Mouse (Mus musculus): ENCODE results near the gene Atn1. TPM values are rescaled to one million over a fixed set of nuclear protein-coding genes. Genes with fewer than 3 reads are reported as not detected.
"Not testable (repeated sequence)": the region's sequence is repeated elsewhere in the genome, so short reads cannot be mapped to it uniquely, and the experiment has no call there.

Atn1 gene
- 12.6 and 15.2 TPM in 2 replicates for polyA plus RNA-seq (2016; fragmentation: Nextera tagmentation; extraction: Ambion mirVana)

DNA sequence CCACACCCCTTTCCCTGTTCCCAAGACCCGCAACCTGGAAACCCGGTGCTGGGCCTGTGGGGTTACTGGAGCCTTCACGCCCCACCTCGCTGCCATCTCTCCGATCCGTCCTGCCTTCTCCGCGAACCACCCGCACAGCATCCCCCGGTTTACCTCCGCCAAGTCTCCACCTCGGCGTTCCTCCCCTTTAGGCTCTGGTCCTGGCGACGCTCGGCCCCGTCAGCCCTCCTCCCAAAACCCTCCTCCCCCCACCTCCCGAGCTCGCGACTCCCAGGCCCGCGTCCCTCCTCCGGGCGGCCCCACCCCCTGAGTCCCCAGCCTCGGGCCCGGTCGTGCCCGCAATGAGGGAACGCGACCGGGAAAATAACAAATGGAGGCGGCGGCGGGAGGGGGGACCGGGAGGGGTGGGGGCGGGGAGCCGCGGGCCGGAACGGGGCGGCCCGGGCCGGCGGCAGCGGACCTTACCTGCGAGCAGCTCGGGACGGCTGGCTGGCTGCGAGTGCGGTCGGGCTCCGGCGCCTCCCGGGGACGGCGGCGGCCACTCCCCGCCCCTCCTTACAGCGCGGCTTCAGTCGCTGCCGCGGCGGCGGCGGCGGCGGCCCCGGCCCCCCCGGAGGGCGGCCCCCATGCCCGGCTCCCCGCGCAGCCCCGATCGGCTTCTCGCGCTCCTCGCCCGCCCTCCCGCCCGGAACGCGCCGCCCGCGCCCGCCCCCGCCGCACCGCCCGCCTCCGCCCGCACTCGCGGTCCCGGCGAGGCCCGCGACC lies at the start of gene Atn1, which contains the start of gene Gm45234:
Gene Atn1, minus strand, starts transcription at position 694 of the 765 bp plus-strand sequence.
Gene Gm45234, minus strand, starts transcription at position 191 of the 765 bp plus-strand sequence.
- Histone ChIP-seq H3K27ac (replicated peaks) (peak within 1 kb of the TSS; percentile 98), H3K27me3 (replicated peaks; ENCODE audit: low read depth, poor library complexity, severe bottlenecking) (no peaks in the 10 kb centered on the region), H3K4me1 (peaks cover 46% of the 10 kb centered on the region), H3K9me3 (no peaks in the 10 kb centered on the region), H3K4me3 (peak within 1 kb of the TSS; percentile 81), H3K36me3 (replicated peaks) (peaks cover 21% of the 10 kb centered on the region)
- WGBS: 2% methylated on average over 91 of the region's 100 CpGs
- DNase-seq (ENCODE audit: low spot score): peak; percentile 86

DNA sequence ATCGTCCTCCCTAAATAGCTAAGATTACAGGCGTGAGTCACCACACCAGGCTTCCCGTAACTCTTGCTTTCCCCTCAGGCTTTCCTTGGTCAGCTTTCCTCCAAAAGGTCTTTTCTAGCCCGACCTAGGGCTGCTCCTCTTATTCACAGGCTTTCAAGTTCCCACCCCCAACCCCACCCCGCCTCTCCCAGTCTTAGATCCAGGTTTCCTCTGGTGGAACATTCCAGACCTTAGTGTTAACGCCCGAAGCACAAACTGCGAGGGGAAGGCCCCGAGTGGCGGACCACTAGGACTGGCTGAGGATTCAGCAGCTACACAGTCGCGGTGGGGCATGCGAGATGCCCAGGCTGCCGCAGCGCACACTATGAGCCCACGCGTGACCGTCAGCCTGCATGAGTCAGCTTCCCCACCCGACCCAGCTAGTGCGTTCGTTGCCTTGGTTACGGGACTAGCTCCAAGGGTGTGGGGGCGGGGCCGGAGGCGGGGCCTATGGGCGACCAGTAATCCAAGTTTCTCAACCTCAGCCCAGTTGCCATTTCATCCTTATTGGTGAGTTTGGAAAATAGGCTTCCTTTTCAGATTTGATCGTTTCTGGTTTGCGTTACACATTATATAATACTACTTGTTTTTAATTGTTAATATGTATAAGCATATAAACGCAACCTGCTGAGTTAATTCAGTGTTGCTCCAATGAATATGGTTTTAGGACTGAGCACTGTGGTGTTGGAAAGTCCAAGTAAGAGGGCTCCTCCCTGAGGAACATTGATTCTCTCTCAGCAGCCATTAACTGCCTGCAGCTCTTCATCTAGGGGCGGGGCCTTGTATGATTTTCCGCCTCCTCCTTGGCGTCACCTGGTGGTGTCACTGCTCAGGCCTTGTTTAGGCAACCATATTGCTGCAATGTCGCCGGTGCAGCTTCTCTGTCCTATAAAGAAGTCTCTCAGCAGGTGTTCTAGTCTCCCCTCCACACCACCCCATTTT lies 49.3 kb upstream of the Atn1 start:
- Histone ChIP-seq H3K27ac (replicated peaks) (peak overlapping the region; percentile 91), H3K9me3 (no peaks in the 10 kb centered on the region), H3K36me3 (replicated peaks) (peaks cover 10% of the 10 kb centered on the region), H3K4me1 (peaks cover 50% of the 10 kb centered on the region), H3K27me3 (replicated peaks; ENCODE audit: low read depth, poor library complexity, severe bottlenecking) (no peaks in the 10 kb centered on the region), H3K4me3 (peak overlapping the region; percentile 66)
- WGBS: 1% methylated on average over 34 of the region's 34 CpGs
- peak; percentile 96 for DNase-seq (ENCODE audit: low spot score)

DNA sequence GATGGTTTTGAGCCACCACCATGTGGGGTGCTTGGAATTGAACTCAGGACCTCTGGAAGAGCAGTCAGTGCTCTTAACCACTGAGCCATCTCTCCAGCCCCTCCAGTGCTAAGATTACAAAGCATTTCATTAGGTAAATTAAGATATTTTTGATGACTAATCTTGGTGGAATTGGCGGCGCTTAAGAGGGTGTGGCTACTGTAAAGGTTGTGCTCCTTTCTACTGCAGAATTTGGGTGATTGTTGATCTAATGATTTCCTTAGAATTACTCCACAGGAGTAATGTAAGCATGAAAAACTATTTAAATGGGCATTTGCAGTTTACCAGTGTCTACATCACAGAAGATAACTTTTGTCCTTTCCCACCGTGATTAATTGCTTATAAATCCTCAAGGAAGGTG lies 48.0 kb upstream of the Atn1 start:
- Histone ChIP-seq H3K4me1 (peaks cover 37% of the 10 kb centered on the region), H3K4me3 (no peak overlapping the region), H3K36me3 (replicated peaks) (no peaks in the 10 kb centered on the region), H3K9me3 (no peaks in the 10 kb centered on the region), H3K27me3 (replicated peaks; ENCODE audit: low read depth, poor library complexity, severe bottlenecking) (no peaks in the 10 kb centered on the region), H3K27ac (replicated peaks) (no peak overlapping the region)
- no peak for DNase-seq (ENCODE audit: low spot score)
- 88% methylated on average over 3 of the region's 3 CpGs for WGBS

DNA sequence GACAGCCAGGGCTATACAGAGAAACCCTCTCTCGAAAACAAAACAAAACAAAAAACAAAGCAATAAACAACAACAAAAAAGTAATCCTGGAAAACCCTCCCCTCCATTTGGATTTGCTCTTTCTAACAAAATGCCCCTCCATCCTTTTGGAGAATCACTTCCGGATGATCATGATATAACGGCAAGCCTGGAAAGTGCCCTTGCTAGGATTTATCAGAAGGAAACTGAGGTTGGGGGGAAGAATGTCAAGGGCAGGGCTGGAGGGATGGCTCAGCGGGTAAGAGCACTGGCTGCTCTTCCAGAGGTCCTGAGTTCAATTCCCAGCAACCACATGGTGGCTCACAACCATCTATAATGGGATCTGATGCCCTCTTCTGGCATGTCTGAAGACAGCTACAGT lies 47.4 kb upstream of the Atn1 start:
- H3K9me3 ChIP-seq: not testable (repeated sequence)

DNA sequence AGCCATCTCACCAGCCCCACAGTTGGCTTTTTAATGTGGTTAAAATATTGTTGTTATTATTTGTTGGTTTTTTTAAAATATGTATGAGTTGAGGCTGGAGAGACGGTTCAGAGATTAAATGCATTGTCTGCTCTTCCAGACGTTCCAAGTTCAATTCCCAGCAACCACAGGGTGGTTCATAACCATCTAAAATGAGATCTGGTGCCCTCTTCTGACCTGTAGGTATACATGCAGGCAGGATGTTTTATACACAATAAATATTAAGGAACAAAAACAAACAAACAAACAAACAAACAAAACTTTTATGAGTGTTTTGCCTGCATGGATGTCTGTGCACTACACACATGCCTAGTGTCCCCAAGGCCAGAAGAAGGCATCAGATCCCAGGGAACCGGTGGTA lies 46.7 kb upstream of the Atn1 start:
- Histone ChIP-seq H3K36me3 (replicated peaks) (no peaks in the 10 kb centered on the region), H3K27me3 (replicated peaks; ENCODE audit: low read depth, poor library complexity, severe bottlenecking) (no peaks in the 10 kb centered on the region), H3K27ac (replicated peaks) (no peak overlapping the region), H3K4me1 (peaks cover 24% of the 10 kb centered on the region), H3K9me3 (no peaks in the 10 kb centered on the region), H3K4me3 (no peak overlapping the region)
- no peak for DNase-seq (ENCODE audit: low spot score)
- WGBS: 75% methylated on average over 3 of the region's 3 CpGs

More for the DNA sequence above, 47.4 kb upstream of the Atn1 start:
- WGBS: 94% methylated on average over 4 of the region's 4 CpGs
- peaks cover 31% of the 10 kb centered on the region for H3K4me1 ChIP-seq
- H3K4me3 ChIP-seq; H3K36me3 ChIP-seq (replicated peaks); DNase-seq (ENCODE audit: low spot score); H3K27me3 ChIP-seq (replicated peaks; ENCODE audit: low read depth, poor library complexity, severe bottlenecking); H3K27ac ChIP-seq (replicated peaks): not testable (repeated sequence)

DNA sequence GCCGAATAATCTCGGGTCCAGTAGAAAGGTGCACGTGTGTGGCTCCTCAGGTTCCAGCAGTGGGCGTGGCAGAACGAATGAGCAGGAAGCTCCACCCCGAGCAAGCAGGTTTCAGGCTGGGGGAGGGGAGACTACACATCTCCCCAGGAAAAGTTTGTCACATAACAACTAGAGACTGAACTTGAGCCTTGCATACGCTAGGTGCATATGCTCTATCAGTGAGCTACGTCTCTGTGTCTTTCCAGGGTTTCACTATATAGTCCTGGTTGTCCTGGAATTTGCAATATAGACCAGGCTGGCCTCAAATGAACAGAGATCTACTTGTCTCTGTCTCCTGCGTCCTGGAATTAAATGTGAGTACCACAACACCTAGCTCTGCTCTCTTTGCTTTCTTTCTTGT lies 46.1 kb upstream of the Atn1 start:
- Histone ChIP-seq H3K4me3 (peak overlapping the region; percentile 41; the same call in 1 of the 2 replicates), H3K27ac (replicated peaks) (peak overlapping the region; percentile 55), H3K4me1 (peaks cover 22% of the 10 kb centered on the region)
- H3K36me3 ChIP-seq (replicated peaks); H3K27me3 ChIP-seq (replicated peaks; ENCODE audit: low read depth, poor library complexity, severe bottlenecking); H3K9me3 ChIP-seq: not testable (repeated sequence)
- peak; percentile 61 for DNase-seq (ENCODE audit: low spot score)
- 8% methylated on average over 7 of the region's 9 CpGs for WGBS

DNA sequence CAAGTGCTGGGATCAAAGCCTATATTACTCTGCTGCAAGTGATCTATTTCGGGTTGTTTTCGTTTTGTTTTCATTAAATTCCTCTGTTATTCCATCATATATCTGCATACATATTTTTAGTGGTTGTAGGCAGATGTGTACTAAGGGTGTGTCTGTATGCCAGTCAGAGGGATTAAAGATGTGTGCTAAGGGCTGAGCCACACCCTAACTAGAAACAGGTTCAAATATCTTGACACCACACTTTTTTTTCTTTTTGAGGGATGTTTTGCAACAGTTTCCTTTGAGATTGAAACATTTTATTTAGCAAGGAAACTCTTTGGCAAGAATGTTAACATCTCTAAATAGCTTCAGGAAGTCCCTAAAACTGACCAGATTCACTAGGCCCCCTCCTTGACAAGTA lies 39.9 kb upstream of the Atn1 start:
- Histone ChIP-seq H3K4me1 (no peaks in the 10 kb centered on the region), H3K36me3 (replicated peaks) (peaks cover 20% of the 10 kb centered on the region), H3K9me3 (no peaks in the 10 kb centered on the region), H3K27me3 (replicated peaks; ENCODE audit: low read depth, poor library complexity, severe bottlenecking) (no peaks in the 10 kb centered on the region), H3K27ac (replicated peaks) (no peak overlapping the region), H3K4me3 (no peak overlapping the region)
- WGBS: 84% methylated on average over 2 of the region's 2 CpGs
- DNase-seq (ENCODE audit: low spot score): no peak

DNA sequence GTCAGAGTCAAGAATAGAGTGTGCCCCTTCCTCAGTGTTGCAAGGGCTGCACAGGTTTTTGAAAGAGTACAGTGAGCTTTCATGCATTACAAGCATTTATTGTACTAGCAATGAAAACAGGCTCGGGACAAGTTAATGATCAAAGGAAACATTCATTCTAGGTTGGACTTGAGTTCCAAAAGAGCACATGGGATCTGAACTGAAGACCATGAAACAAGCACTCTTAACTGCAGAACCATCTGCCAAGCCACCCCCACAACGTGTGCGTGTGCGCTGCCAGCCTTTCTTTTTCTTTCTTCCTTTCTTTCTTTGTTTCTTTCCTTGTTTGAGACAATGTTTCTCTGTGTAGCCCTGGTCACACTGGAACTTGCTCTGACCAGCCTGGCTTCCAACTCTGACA lies 39.5 kb upstream of the Atn1 start:
- peaks cover 20% of the 10 kb centered on the region for H3K36me3 ChIP-seq (replicated peaks)
- 79% methylated on average over 4 of the region's 4 CpGs for WGBS
- no peak for DNase-seq (ENCODE audit: low spot score)

GRCm38 (mm10) chr6:124791911-124792310 lies 35.6 kb upstream of the Atn1 start:
- Histone ChIP-seq H3K36me3 (replicated peaks) (peaks cover 20% of the 10 kb centered on the region), H3K9me3 (no peaks in the 10 kb centered on the region), H3K4me3 (no peak overlapping the region), H3K4me1 (no peaks in the 10 kb centered on the region), H3K27me3 (replicated peaks; ENCODE audit: low read depth, poor library complexity, severe bottlenecking) (no peaks in the 10 kb centered on the region), H3K27ac (replicated peaks) (no peak overlapping the region)
- 87% methylated on average over 3 of the region's 3 CpGs for WGBS
- no peak for DNase-seq (ENCODE audit: low spot score)

More for the DNA sequence above, 39.5 kb upstream of the Atn1 start:
- no peaks in the 10 kb centered on the region for H3K9me3 ChIP-seq
- H3K4me1 ChIP-seq: no peaks in the 10 kb centered on the region
- no peaks in the 10 kb centered on the region for H3K27me3 ChIP-seq (replicated peaks; ENCODE audit: low read depth, poor library complexity, severe bottlenecking)
- no peak overlapping the region for H3K27ac ChIP-seq (replicated peaks)
- H3K4me3 ChIP-seq: no peak overlapping the region

- no peak for DNase-seq (ENCODE audit: low spot score)
- Histone ChIP-seq H3K4me1 (no peaks in the 10 kb centered on the region), H3K4me3 (no peak overlapping the region), H3K9me3 (no peaks in the 10 kb centered on the region), H3K36me3 (replicated peaks) (peaks cover 8% of the 10 kb centered on the region), H3K27me3 (replicated peaks; ENCODE audit: low read depth, poor library complexity, severe bottlenecking) (no peaks in the 10 kb centered on the region), H3K27ac (replicated peaks) (no peak overlapping the region)
- 66% methylated on average over 4 of the region's 4 CpGs for WGBS
These were observed 33.8 kb upstream of the Atn1 start for GRCm38 (mm10) chr6:124790121-124790520.

DNA sequence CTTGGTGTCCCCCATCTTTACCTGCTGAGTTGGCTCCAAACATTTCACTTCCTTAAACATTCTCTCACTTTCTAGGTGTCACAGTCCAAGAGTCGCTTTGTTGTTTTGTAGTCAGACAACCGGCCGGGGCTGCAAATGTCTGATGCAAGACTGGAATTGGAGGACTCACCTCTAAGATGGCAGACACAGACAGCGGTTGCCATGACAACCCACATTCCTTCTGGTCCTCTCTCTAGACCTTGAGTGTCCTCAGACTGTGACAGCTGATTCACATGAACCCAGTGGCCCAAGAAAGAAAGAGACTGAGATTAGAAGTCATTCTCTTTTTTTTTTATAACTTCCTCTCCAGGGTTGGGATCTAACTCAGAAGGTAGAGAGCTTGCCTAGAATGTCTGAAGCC lies 33.2 kb upstream of the Atn1 start:
- H3K27ac ChIP-seq (replicated peaks): no peak overlapping the region
- no peak overlapping the region for H3K4me3 ChIP-seq
- H3K36me3 ChIP-seq (replicated peaks): peaks cover 8% of the 10 kb centered on the region
- WGBS: 89% methylated on average over 4 of the region's 4 CpGs
- no peaks in the 10 kb centered on the region for H3K27me3 ChIP-seq (replicated peaks; ENCODE audit: low read depth, poor library complexity, severe bottlenecking)
- H3K4me1 ChIP-seq: no peaks in the 10 kb centered on the region
- DNase-seq (ENCODE audit: low spot score): no peak
- H3K9me3 ChIP-seq: no peaks in the 10 kb centered on the region

- H3K4me3 ChIP-seq: no peak overlapping the region
- H3K36me3 ChIP-seq (replicated peaks): peaks cover 4% of the 10 kb centered on the region
- no peaks in the 10 kb centered on the region for H3K27me3 ChIP-seq (replicated peaks; ENCODE audit: low read depth, poor library complexity, severe bottlenecking)
- no peak overlapping the region for H3K27ac ChIP-seq (replicated peaks)
- no peaks in the 10 kb centered on the region for H3K9me3 ChIP-seq
- DNase-seq (ENCODE audit: low spot score): no peak
- WGBS: 82% methylated on average over 10 of the region's 10 CpGs
- H3K4me1 ChIP-seq: peaks cover 3% of the 10 kb centered on the region
These were observed 31.4 kb upstream of the Atn1 start for GRCm38 (mm10) chr6:124787722-124788121.

Data from embryonic facial prominence, embryonic 10.5 days (tissue).